Mouse (Mus musculus) spleen, postnatal 10 days (tissue): ENCODE measurements at regions not wholly inside any gene's neighbourhood (a gene's known extent, or its start where the extent isn't known, plus 50 kb on each side); places are given as distances from the start of the nearest gene placed in this dataset.

ENCODE experiments used
- DNase-seq, 2 experiments: peaks; one replicate each; pipeline ENCODE4 v3.0.0; 2021 to 2022; ENCODE audit warnings: low spot score in 2 of 2

DNA sequence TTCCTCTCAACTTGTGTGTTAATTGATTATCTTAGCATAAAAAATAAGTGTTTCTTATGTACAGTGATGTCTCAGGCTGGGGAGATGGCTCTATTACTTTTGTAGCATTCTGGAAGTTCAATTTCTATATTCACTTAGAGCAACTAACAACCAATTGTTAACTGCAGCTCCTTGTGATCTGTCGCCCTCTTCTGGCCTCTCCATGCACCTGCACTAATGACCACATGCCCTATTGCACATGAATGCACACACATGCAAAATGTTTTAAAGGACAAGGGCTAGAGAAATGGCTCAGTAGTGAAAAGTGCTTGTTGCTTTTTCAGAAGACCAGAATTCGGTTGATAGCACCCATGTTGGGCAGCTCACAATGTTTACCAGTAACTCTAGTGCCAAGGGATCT, 629.1 kb upstream of the Dpp10 start:
- no peak for DNase-seq

DNA sequence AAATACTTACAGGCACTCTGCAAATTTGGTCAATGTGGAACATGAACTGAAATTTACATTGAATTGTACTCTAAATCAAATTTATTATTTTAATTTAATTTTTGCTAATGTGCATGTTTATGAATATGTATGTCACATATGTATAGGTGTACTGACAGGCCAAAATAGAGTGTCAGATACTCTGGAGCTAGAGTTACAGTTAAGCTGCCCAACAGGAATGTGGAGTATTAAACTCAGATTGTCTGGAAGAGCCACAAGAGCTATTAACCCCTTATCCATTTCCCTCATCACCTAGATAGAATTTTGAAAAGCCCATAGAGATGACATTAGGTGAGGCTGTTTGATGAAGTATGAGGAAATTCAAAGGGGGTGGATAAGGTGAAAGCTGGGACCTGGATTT, 607.5 kb upstream of the Dpp10 start:
- DNase-seq: no peak

GRCm38 (mm10) chr1:124652251-124652861, 607.0 kb upstream of the Dpp10 start:
- DNase-seq: no peak

- no peak for DNase-seq
Observed at GRCm38 (mm10) chr1:124635246-124635768, 589.9 kb upstream of the Dpp10 start.

GRCm38 (mm10) chr1:124630084-124630483, 584.7 kb upstream of the Dpp10 start:
- no peak for DNase-seq

- no peak for DNase-seq
Observed at GRCm38 (mm10) chr1:124584620-124585019, 539.3 kb upstream of the Dpp10 start.
